Mouse (Mus musculus) heart, adult 18-20 months (tissue): Measurements from ENCODE around the gene Wdfy3. TPM values are rescaled to one million over a fixed set of nuclear protein-coding genes. Genes with fewer than 3 reads are reported as not detected.

Source experiments
- DNase-seq, 2 experiments: peaks; one replicate each; pipeline ENCODE4 v3.0.0; 2021 to 2022; ENCODE audit warnings: mixed read lengths in 1 of 2
- total RNA-seq, 2 experiments: library from RNA; stranded (reverse); gene quantifications; 2 replicates each; pipeline ENCODE4 v1.2.3; 2021

Gene Wdfy3
- total RNA-seq, 2 experiments from 2014 or later: 27.1 to 30.2 TPM

GRCm38 (mm10) chr5:101948641-101949040 lies 121.1 kb downstream of the Wdfy3 start:
- no peak for DNase-seq

GRCm38 (mm10) chr5:101945731-101946130 lies 124.0 kb downstream of the Wdfy3 start:
- DNase-seq: no peak

- no peak for DNase-seq
Measured at GRCm38 (mm10) chr5:101937909-101938596, 131.7 kb downstream of the Wdfy3 start.

GRCm38 (mm10) chr5:101937362-101937761 lies 132.4 kb downstream of the Wdfy3 start:
- peak; percentile 35 to 36 for DNase-seq

- peak; percentile 67 to 80 for DNase-seq
Measured at GRCm38 (mm10) chr5:101935893-101936292, 133.8 kb downstream of the Wdfy3 start.

- DNase-seq: no peak
Measured at GRCm38 (mm10) chr5:101934629-101935028, 135.1 kb downstream of the Wdfy3 start.

GRCm38 (mm10) chr5:101932971-101933810 lies 136.5 kb downstream of the Wdfy3 start:
- DNase-seq: peak; percentile 63 to 76

GRCm38 (mm10) chr5:101931997-101932396 lies 137.7 kb downstream of the Wdfy3 start:
- DNase-seq: no peak

GRCm38 (mm10) chr5:101926311-101926710 lies 143.4 kb downstream of the Wdfy3 start:
- peak in 1 of 2 experiments; percentile 28 for DNase-seq

GRCm38 (mm10) chr5:101923710-101924109 lies 146.0 kb downstream of the Wdfy3 start:
- DNase-seq: no peak

- DNase-seq: no peak
Measured at GRCm38 (mm10) chr5:101919559-101919958, 150.2 kb downstream of the Wdfy3 start.

GRCm38 (mm10) chr5:101909468-101909867 lies 160.3 kb downstream of the Wdfy3 start:
- DNase-seq: no peak

GRCm38 (mm10) chr5:101905624-101906023 lies 164.1 kb downstream of the Wdfy3 start:
- DNase-seq: no peak

- peak; percentile 15 to 29 for DNase-seq
Measured at GRCm38 (mm10) chr5:101904841-101905240, 164.9 kb downstream of the Wdfy3 start.

- no peak for DNase-seq
Measured at GRCm38 (mm10) chr5:101902686-101903085, 167.0 kb downstream of the Wdfy3 start.

- DNase-seq: no peak
Measured at GRCm38 (mm10) chr5:101899981-101900380, 169.7 kb downstream of the Wdfy3 start.

GRCm38 (mm10) chr5:101896784-101897183 lies 172.9 kb downstream of the Wdfy3 start:
- DNase-seq: no peak

GRCm38 (mm10) chr5:101895717-101896645 lies 173.7 kb downstream of the Wdfy3 start:
- DNase-seq: no peak

GRCm38 (mm10) chr5:101895119-101895518 lies 174.6 kb downstream of the Wdfy3 start:
- no peak for DNase-seq

- peak in 1 of 2 experiments; percentile 53 for DNase-seq
Measured at GRCm38 (mm10) chr5:101893820-101894515, 175.8 kb downstream of the Wdfy3 start.

- DNase-seq: no peak
Measured at GRCm38 (mm10) chr5:101891694-101892416, 177.9 kb downstream of the Wdfy3 start.
